Mouse (Mus musculus) heart, adult 2 months (tissue): ENCODE measurements around the gene Sde2. TPM values are rescaled to one million over a fixed set of nuclear protein-coding genes. Genes with fewer than 3 reads are reported as not detected.

Experiments used
- DNase-seq, 2 experiments: peaks; one replicate each; pipeline ENCODE4 v3.0.0; 2021
- H3K27ac ChIP-seq: fragments of 200-600 bp; 2 replicates; pipeline ENCODE4 v1.8.1; 2022
- H3K27me3 ChIP-seq: fragments of 200-500 bp; 2 replicates; pipeline ENCODE4 v1.6.1; 2012; ENCODE audit warnings: mild to moderate bottlenecking, low read length, inconsistent platforms, mixed read lengths; ENCODE audit not compliant: control insufficient read depth, insufficient read depth
- H3K36me3 ChIP-seq: fragments of 200-500 bp; 2 replicates; pipeline ENCODE4 v1.6.1; 2012; ENCODE audit warnings: low read length, inconsistent platforms; ENCODE audit not compliant: control insufficient read depth, insufficient read depth
- H3K4me1 ChIP-seq: fragments of 200-500 bp; 2 replicates; pipeline ENCODE4 v1.6.1; 2011; ENCODE audit warnings: low read length; ENCODE audit not compliant: control insufficient read depth, insufficient read depth
- H3K4me3 ChIP-seq: fragments of 200-600 bp; 2 replicates; pipeline ENCODE4 v1.8.1; 2022
- H3K79me2 ChIP-seq: fragments of 200-500 bp; replicated peaks from 2 replicates; pipeline ENCODE4 v1.6.1; 2012; ENCODE audit warnings: mild to moderate bottlenecking, inconsistent platforms, low read length, moderate library complexity, mixed read lengths; ENCODE audit not compliant: control insufficient read depth, insufficient read depth
- H3K9ac ChIP-seq: fragments of 200-500 bp; 2 replicates; pipeline ENCODE4 v1.6.1; 2012; ENCODE audit warnings: low read depth, mild to moderate bottlenecking, control low read depth, inconsistent platforms, low read length, mixed read lengths
- CTCF ChIP-seq: fragments of 200-600 bp; IDR thresholded peaks from 2 replicates; pipeline ENCODE4 v1.8.1; 2022; ENCODE audit warnings: antibody characterized with exemption, mild to moderate bottlenecking, moderate library complexity
- EP300 ChIP-seq: fragments of 200-500 bp; IDR thresholded peaks from 2 replicates; pipeline ENCODE4 v1.6.1; 2011; ENCODE audit warnings: low read depth, low read length, control low read depth; ENCODE audit not compliant: insufficient read depth
- POLR2A ChIP-seq: fragments of 200-500 bp; IDR thresholded peaks from 2 replicates; pipeline ENCODE4 v1.6.1; 2011; ENCODE audit warnings: mild to moderate bottlenecking, low read depth, low read length, control low read depth; ENCODE audit not compliant: insufficient read depth
- WGBS: fragments of 180-500 bp; shearing (Covaris S2); methylation state at CpG from one replicate; pipeline ENCODE4 v1.1.7; 2018; 5-methylcytosine and 5-hydroxymethylcytosine counted together
- intact Hi-C: fragments of 180-260 bp; cut with DNase I; formaldehyde crosslinking; loops from one replicate; pipeline ENCODE4 v1.15.1; 2025
- polyA plus RNA-seq: library from polyadenylated mRNA; depleted of rRNA; stranded (reverse); fragments of >200 nt; gene quantifications from 2 replicates; pipeline ENCODE4 v1.2.3, GENCODE M21; 2012
- total RNA-seq, 2 experiments: library from RNA; stranded (reverse); gene quantifications; 2 replicates each; pipeline ENCODE4 v1.2.3; 2021

Gene Sde2
- total and polyA plus RNA-seq, 3 experiments: 5.0 to 12.1 (median 11.7) TPM

DNA sequence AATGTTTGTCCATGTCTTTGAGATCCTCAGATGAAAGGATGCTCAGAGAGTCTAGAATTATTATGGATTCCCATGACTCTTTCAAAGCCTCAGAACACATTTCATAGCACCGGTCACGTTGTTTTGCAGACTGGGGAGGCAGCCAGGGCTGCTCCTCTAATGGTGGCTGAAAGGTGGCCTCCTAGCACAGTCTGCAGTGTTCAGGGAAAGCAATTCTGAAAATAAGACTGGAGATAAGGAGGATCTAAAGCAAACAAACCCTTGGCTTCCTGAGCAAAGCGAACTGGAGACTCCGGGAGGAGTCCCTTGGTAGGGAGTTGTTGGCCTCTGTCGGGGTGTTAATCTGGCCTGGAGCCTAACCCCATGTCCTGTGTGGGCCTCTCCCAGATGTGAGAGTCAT lies 13.7 kb upstream of the Sde2 start:
- H3K36me3 ChIP-seq: no peaks in the 10 kb centered on the region
- no peaks in the 10 kb centered on the region for H3K4me1 ChIP-seq
- H3K27ac ChIP-seq: no peak overlapping the region
- 58% methylated on average over 5 of the region's 5 CpGs for WGBS
- H3K27me3 ChIP-seq: no peaks in the 10 kb centered on the region
- no peak overlapping the region for H3K4me3 ChIP-seq
- H3K79me2 ChIP-seq: no peaks in the 10 kb centered on the region
- TF ChIP-seq POLR2A: no peak
- TF ChIP-seq CTCF: no peak
- TF ChIP-seq EP300: no peak
- no peak for DNase-seq
- intact Hi-C loops: no loop called here
- H3K9ac ChIP-seq: no peak overlapping the region

GRCm38 (mm10) chr1:180838014-180838413 lies 12.9 kb upstream of the Sde2 start:
- Histone ChIP-seq H3K36me3 (no peaks in the 10 kb centered on the region), H3K27me3 (no peaks in the 10 kb centered on the region), H3K4me3 (no peak overlapping the region), H3K4me1 (no peaks in the 10 kb centered on the region), H3K9ac (no peak overlapping the region), H3K27ac (no peak overlapping the region), H3K79me2 (no peaks in the 10 kb centered on the region)
- no peak for DNase-seq
- TF ChIP-seq CTCF (no peak), EP300 (no peak), POLR2A (no peak)
- intact Hi-C loops: no loop called here
- 79% methylated on average over 6 of the region's 6 CpGs for WGBS

GRCm38 (mm10) chr1:180839201-180839910 lies 11.6 kb upstream of the Sde2 start:
- Histone ChIP-seq H3K4me1 (no peaks in the 10 kb centered on the region), H3K27me3 (no peaks in the 10 kb centered on the region), H3K9ac (no peak overlapping the region), H3K79me2 (no peaks in the 10 kb centered on the region), H3K4me3 (no peak overlapping the region), H3K27ac (no peak overlapping the region), H3K36me3 (no peaks in the 10 kb centered on the region)
- intact Hi-C loops: no loop called here
- no peak for DNase-seq
- 74% methylated on average over 8 of the region's 8 CpGs for WGBS
- no peak for TF ChIP-seq EP300
- TF ChIP-seq CTCF: no peak
- TF ChIP-seq POLR2A: no peak

DNA sequence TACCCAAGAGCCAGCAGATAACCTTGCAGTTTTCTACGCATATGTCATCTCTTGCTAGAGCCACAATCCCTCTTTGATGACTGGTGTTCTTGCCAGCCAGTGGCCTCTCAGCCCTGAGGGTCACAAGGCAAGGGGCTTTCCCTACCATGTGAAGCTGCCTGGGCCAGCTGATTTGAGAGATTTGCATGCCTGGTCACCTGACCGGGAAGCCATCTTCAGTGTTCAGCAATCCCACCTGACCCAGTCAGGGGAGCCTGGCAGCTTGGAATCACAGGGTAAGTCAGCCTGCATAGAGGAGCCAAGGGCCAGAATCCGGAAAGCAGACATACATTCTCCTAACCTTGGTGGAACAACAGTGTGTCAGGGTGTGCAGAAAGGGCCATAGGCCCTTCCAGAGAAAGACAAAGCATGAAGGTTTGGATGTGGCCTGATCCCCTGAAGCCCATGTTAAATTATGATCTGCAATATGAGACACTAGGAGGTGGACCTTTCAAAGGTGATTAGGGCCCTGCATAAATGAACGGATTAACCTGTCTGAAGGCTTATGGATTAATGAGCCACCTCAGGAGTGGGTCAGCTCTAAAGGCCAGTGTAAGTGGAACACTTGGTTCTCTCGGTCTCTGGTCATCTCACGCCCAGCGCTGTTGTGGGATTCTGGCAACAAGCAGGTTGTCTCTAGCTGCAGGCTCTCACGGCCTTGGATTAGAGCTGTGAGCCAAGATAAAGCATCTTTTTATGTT lies 9.2 kb upstream of the Sde2 start:
- H3K4me3 ChIP-seq: no peak overlapping the region
- no peak for TF ChIP-seq CTCF
- no peak for TF ChIP-seq POLR2A
- no peak for TF ChIP-seq EP300

GRCm38 (mm10) chr1:180848114-180848510 lies 2.8 kb upstream of the Sde2 start:
- Histone ChIP-seq H3K9ac (peak overlapping the region; percentile 71), H3K79me2 (peaks cover 2% of the 10 kb centered on the region; the same call in 1 of the 2 replicates), H3K27ac (peak overlapping the region; percentile 100), H3K4me3 (peak overlapping the region; percentile 62), H3K27me3 (no peaks in the 10 kb centered on the region), H3K4me1 (peaks cover 17% of the 10 kb centered on the region), H3K36me3 (peaks cover 5% of the 10 kb centered on the region)
- intact Hi-C loops: loop anchor here (2.0 kb wide), 1 partner anchor 17 kb away; no protein-coding TSS in a partner anchor
- peak; percentile 77 to 88 for DNase-seq
- WGBS: 1% methylated on average over 9 of the region's 9 CpGs
- TF ChIP-seq POLR2A (peak; percentile 73; the same call in 1 of the 2 replicates), EP300 (no peak), CTCF (peak; percentile 14; the same call in 1 of the 2 replicates)

More for the DNA sequence above, 9.2 kb upstream of the Sde2 start:
- H3K9ac ChIP-seq: no peak overlapping the region
- H3K27me3 ChIP-seq: no peaks in the 10 kb centered on the region
- H3K4me1 ChIP-seq: no peaks in the 10 kb centered on the region
- WGBS: 88% methylated on average over 8 of the region's 8 CpGs
- H3K27ac ChIP-seq: no peak overlapping the region
- H3K79me2 ChIP-seq: no peaks in the 10 kb centered on the region
- intact Hi-C loops: no loop called here
- DNase-seq: no peak
- no peaks in the 10 kb centered on the region for H3K36me3 ChIP-seq
